Mouse (Mus musculus) left cerebral cortex, postnatal 4 days (tissue): ENCODE measurements at regions not wholly inside any gene's neighbourhood (a gene's known extent, or its start where the extent isn't known, plus 50 kb on each side); places are given as distances from the start of the nearest gene placed in this dataset. TPM values are rescaled to one million over a fixed set of nuclear protein-coding genes. Genes with fewer than 3 reads are reported as not detected.

Source experiments
- DNase-seq: peaks from one replicate; pipeline ENCODE4 v3.0.0-alpha.2; 2022
- intact Hi-C: fragments of 180-260 bp; cut with DNase I; formaldehyde crosslinking; loops from one replicate; pipeline ENCODE4 v1.15.1; 2025
- microRNA-seq: library from miRNA; unstranded; fragments of <30 nt; microRNA quantifications from one replicate; pipeline ENCODE4 v1.2.0, GENCODE M21; 2022

- intact Hi-C loops = no loop called here
- DNase-seq = no peak
These were observed 65.8 kb downstream of the Smim10l1 start for GRCm38 (mm10) chr6:133170548-133170947.

- no peak for DNase-seq
- intact Hi-C loops = no loop called here
These were observed 66.6 kb downstream of the Smim10l1 start for GRCm38 (mm10) chr6:133171286-133171685.

GRCm38 (mm10) chr6:133206173-133206572 is 85.8 kb upstream of the 5530400C23Rik start:
- DNase-seq = peak; percentile 51
- intact Hi-C loops = no loop called here

Small RNAs in the stretch of these regions (microRNA-seq; reads per million reads assigned to microRNA genes)
- not detected for gene Gm23403
- not detected for gene Gm25019
